8 mouse cellular contexts compared by ENCODE assay signal in the genomic region with DNA sequence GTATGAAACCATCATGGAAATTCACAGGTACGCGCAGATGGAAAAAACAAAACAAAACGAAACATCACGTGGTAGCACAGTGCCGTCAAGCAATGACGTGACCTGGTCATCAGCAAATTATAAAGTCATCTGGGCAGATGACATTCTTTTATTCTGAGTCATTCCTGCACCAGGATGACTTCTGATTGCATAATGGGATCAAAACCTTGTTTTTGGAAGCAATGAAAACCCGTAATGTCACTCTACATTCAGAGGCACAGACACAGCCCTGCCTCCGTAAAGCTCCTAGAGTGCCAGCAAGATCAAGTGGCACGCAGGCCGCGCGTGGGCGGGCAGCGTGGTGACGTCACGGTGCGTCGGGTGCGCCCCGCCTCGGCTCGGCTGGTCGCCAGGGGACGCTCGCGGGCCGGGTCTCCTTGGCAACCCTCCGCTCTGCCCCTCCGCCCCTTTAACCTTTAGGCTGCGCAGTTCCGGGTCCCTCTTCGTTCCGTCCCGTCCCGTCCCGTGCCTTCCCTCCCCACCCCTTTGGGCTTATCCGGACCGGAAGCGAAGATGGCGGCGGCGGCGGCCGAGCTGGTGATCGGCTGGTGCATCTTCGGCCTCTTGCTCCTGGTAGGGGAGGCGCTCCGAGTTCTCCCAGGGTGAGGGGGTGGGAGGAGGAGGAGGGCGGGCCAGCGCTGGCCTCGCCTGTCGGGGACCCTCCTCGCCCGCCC. TPM values are rescaled to one million over a fixed set of nuclear protein-coding genes. Genes with fewer than 3 reads are reported as not detected.
A peak's percentile ranks its signal among the peaks of the same experiment; 100 is the strongest.
DNase-seq lines count a peak whose midpoint lies in the region; ATAC-seq and TF ChIP-seq lines count a peak whose summit lies in the region.

A gene (plus strand): TSS at position 426 of the 713 bp plus-strand sequence.

- H3K9ac ChIP-seq in CH12.LX (ENCODE audit: insufficient read depth, low read depth) = peak within 1 kb of the TSS; percentile 84
- H3K9ac ChIP-seq in forebrain, embryonic 11.5 days (ENCODE audit: low read length) = peak within 1 kb of the TSS; percentile 76
- H3K9ac ChIP-seq in heart, embryonic 16.5 days (ENCODE audit: low read length) = peak within 1 kb of the TSS; percentile 85
- H3K9ac ChIP-seq in liver, embryonic 15.5 days = peak within 1 kb of the TSS; percentile 72
- peak within 1 kb of the TSS; percentile 66 for H3K9ac ChIP-seq in neural tube, embryonic 12.5 days

- TF ChIP-seq EP300 in CH12.LX (IDR thresholded peaks at IDR 0.05; ENCODE audit: low read length) = 0 out of 2 replicates have a peak, but pooled peaks have one; percentile 25

- dilution Hi-C loops in CH12.LX (cut with MboI; ENCODE audit: extremely low pct_ligation_motif_present, extremely low pct_unique_long_range_greater_than_20kb, low sequenced_read_pairs) = no loop called here

- H3K27ac ChIP-seq in CH12.LX (ENCODE audit: insufficient read depth, low read depth) = 0 out of 2 replicates have a peak within 1 kb of the TSS, but pooled peaks have one; percentile 19
- peak within 1 kb of the TSS; percentile 18; the same call in 1 of the 2 replicates for H3K27ac ChIP-seq in forebrain, embryonic 11.5 days (ENCODE audit: low read depth, low read length)
- H3K27ac ChIP-seq in heart, embryonic 16.5 days (ENCODE audit: low read length) = peak within 1 kb of the TSS; percentile 64
- H3K27ac ChIP-seq in liver, embryonic 15.5 days (replicated peaks) = peak within 1 kb of the TSS; percentile 49
- H3K27ac ChIP-seq in neural tube, embryonic 12.5 days = 0 out of 2 replicates have a peak within 1 kb of the TSS, but pooled peaks have one; percentile 2

- peaks cover 4 to 26% of the 10 kb centered on the region in 2 experiments for H3K4me1 ChIP-seq in CH12.LX (ENCODE audit: control insufficient read depth in 1 of 2, insufficient read depth in 2 of 2)
- H3K4me1 ChIP-seq in forebrain, embryonic 11.5 days (replicated peaks; ENCODE audit: control insufficient read depth, insufficient read depth, low read length) = no peaks in the 10 kb centered on the region; the same call in 1 of the 2 replicates
- H3K4me1 ChIP-seq in heart, embryonic 16.5 days (ENCODE audit: control insufficient read depth, insufficient read depth, low read length) = peaks cover 6% of the 10 kb centered on the region
- peaks cover 13% of the 10 kb centered on the region for H3K4me1 ChIP-seq in liver, embryonic 15.5 days (replicated peaks)
- peaks cover 6% of the 10 kb centered on the region for H3K4me1 ChIP-seq in neural tube, embryonic 12.5 days

- peak; percentile 12 to 80; a peak in 2 of 4 replicates for TF ChIP-seq CTCF in CH12.LX (conservative IDR thresholded peaks at IDR 0.05 in 1 of 2, IDR thresholded peaks at IDR 0.05 in 1 of 2; ENCODE audit: low read depth in 2 of 2, low read length in 2 of 2)

- in situ Hi-C loops in CH12.LX (cut with MboI; ENCODE audit: low pct_ligation_motif_present, low pct_unique_long_range_greater_than_20kb, low sequenced_read_pairs) = no loop called here

- H3K4me3 ChIP-seq in CH12.LX (replicated peaks in 1 of 3; ENCODE audit: low read depth in 2 of 3, low read length in 2 of 3, poor library complexity in 1 of 3) = peak within 1 kb of the TSS; percentile 80 to 87 (median 81)
- H3K4me3 ChIP-seq in forebrain, embryonic 11.5 days (ENCODE audit: low read depth, low read length) = peak within 1 kb of the TSS; percentile 73
- peak within 1 kb of the TSS; percentile 63 for H3K4me3 ChIP-seq in heart, embryonic 16.5 days (ENCODE audit: low read length)
- H3K4me3 ChIP-seq in liver, embryonic 15.5 days (replicated peaks) = peak within 1 kb of the TSS; percentile 76
- H3K4me3 ChIP-seq in neural tube, embryonic 12.5 days = peak within 1 kb of the TSS; percentile 63

- peak; percentile 11 for TF ChIP-seq RAD21 in CH12.LX (IDR thresholded peaks at IDR 0.05; ENCODE audit: low read depth, low read length)

- peak; percentile 89 for DNase-seq in CH12.LX (ENCODE audit: extremely low read depth)
- peak; percentile 76 for DNase-seq in c-Kit-positive CD71-positive TER-119-negative erythroid progenitor cells, embryonic 14.5 days (ENCODE audit: low read depth)
- DNase-seq in forebrain, embryonic 11.5 days (ENCODE audit: low spot score) = peak; percentile 96
- peak; percentile 93 to 98 for DNase-seq in kidney, postnatal 36 days
- peak; percentile 80 for DNase-seq in telencephalon, adult 2 months (ENCODE audit: low read depth, low spot score)

- WGBS in forebrain, embryonic 11.5 days = 3% methylated on average over 53 of the region's 54 CpGs
- 1% methylated on average over 53 of the region's 54 CpGs for WGBS in heart, embryonic 16.5 days
- WGBS in liver, embryonic 15.5 days (ENCODE audit: insufficient replicate concordance) = 2% methylated on average over 40 of the region's 54 CpGs
- WGBS in neural tube, embryonic 12.5 days = 2% methylated on average over 54 of the region's 54 CpGs

- peak within 1 kb of the TSS; percentile 87 for H3K4me2 ChIP-seq in CH12.LX (ENCODE audit: insufficient read depth, low read depth, poor library complexity, severe bottlenecking)
- H3K4me2 ChIP-seq in forebrain, embryonic 11.5 days (ENCODE audit: low read depth, low read length, severe bottlenecking) = peak within 1 kb of the TSS; percentile 64
- H3K4me2 ChIP-seq in heart, embryonic 16.5 days (ENCODE audit: low read depth, low read length) = peak within 1 kb of the TSS; percentile 82
- peak within 1 kb of the TSS; percentile 74 for H3K4me2 ChIP-seq in liver, embryonic 15.5 days
- H3K4me2 ChIP-seq in neural tube, embryonic 12.5 days (replicated peaks) = peak within 1 kb of the TSS; percentile 70

- no peaks in the 10 kb centered on the region for H3K27me3 ChIP-seq in CH12.LX (replicated peaks)
- no peaks in the 10 kb centered on the region for H3K27me3 ChIP-seq in forebrain, embryonic 11.5 days (ENCODE audit: control insufficient read depth, insufficient read depth, low read length)
- no peaks in the 10 kb centered on the region for H3K27me3 ChIP-seq in heart, embryonic 16.5 days (ENCODE audit: control insufficient read depth, insufficient read depth, low read length)
- no peaks in the 10 kb centered on the region for H3K27me3 ChIP-seq in liver, embryonic 15.5 days
- no peaks in the 10 kb centered on the region for H3K27me3 ChIP-seq in neural tube, embryonic 12.5 days (replicated peaks)

- peak; percentile 73 for TF ChIP-seq POLR2A in CH12.LX (IDR thresholded peaks at IDR 0.05; ENCODE audit: low read depth, low read length)

- H3K9me3 ChIP-seq in CH12.LX (replicated peaks; ENCODE audit: low read length) = peaks cover 2% of the 10 kb centered on the region
- no peaks in the 10 kb centered on the region for H3K9me3 ChIP-seq in forebrain, embryonic 11.5 days (ENCODE audit: control insufficient read depth, low read length)
- H3K9me3 ChIP-seq in heart, embryonic 16.5 days (replicated peaks; ENCODE audit: control insufficient read depth, low read length) = no peaks in the 10 kb centered on the region
- no peaks in the 10 kb centered on the region for H3K9me3 ChIP-seq in liver, embryonic 15.5 days (replicated peaks)
- no peaks in the 10 kb centered on the region for H3K9me3 ChIP-seq in neural tube, embryonic 12.5 days

- peak; percentile 96 for ATAC-seq in forebrain, embryonic 11.5 days (replicated peaks; ENCODE audit: low FRiP score)
- ATAC-seq in heart, embryonic 16.5 days (replicated peaks; ENCODE audit: extremely low read depth, insufficient read depth, low FRiP score) = peak; percentile 91
- peak; percentile 97 for ATAC-seq in liver, embryonic 15.5 days (ENCODE audit: insufficient read depth)
- ATAC-seq in neural tube, embryonic 12.5 days (ENCODE audit: low FRiP score, low read depth) = peak; percentile 97

- peaks cover 12% of the 10 kb centered on the region; the same call in 1 of the 2 replicates for H3K79me2 ChIP-seq in CH12.LX (replicated peaks; ENCODE audit: control insufficient read depth, extremely low read depth, insufficient read depth, poor library complexity, severe bottlenecking)

- H3K36me3 ChIP-seq in CH12.LX (replicated peaks in 1 of 2; ENCODE audit: control insufficient read depth in 1 of 2, insufficient read depth in 1 of 2, low read length in 1 of 2) = peaks cover 0 to 5% of the 10 kb centered on the region in 2 experiments
- no peaks in the 10 kb centered on the region for H3K36me3 ChIP-seq in forebrain, embryonic 11.5 days (ENCODE audit: control insufficient read depth, insufficient read depth, low read length)
- no peaks in the 10 kb centered on the region for H3K36me3 ChIP-seq in heart, embryonic 16.5 days (ENCODE audit: control insufficient read depth, insufficient read depth)
- no peaks in the 10 kb centered on the region for H3K36me3 ChIP-seq in liver, embryonic 15.5 days (replicated peaks)
- no peaks in the 10 kb centered on the region for H3K36me3 ChIP-seq in neural tube, embryonic 12.5 days

TF ChIP-seq in CH12.LX, 34 proteins besides CTCF, POLR2A, EP300 and RAD21 (continues in another document):
- TF ChIP-seq UBTF (IDR thresholded peaks at IDR 0.05; ENCODE audit: low read depth, low read length) (no peak), KAT2A (IDR thresholded peaks at IDR 0.05; ENCODE audit: insufficient replicate concordance, low read length) (0 out of 2 replicates have a peak, but pooled peaks have one; percentile 19), MAZ (IDR thresholded peaks at IDR 0.05; ENCODE audit: low read depth, low read length) (peak; percentile 71; the same call in 1 of the 2 replicates), USF2 (conservative IDR thresholded peaks at IDR 0.05; ENCODE audit: low read depth, low read length) (peak; percentile 72), ZKSCAN1 (IDR thresholded peaks at IDR 0.05; ENCODE audit: borderline replicate concordance, low read depth, low read length) (no peak), USF1 (IDR thresholded peaks at IDR 0.05; ENCODE audit: low read depth, low read length) (peak; percentile 72), MAFK (IDR thresholded peaks at IDR 0.05; ENCODE audit: insufficient replicate concordance, low read length) (no peak), ZMIZ1 (IDR thresholded peaks at IDR 0.05; ENCODE audit: low read depth, low read length) (no peak), POLR2AphosphoS2 (IDR thresholded peaks at IDR 0.05; ENCODE audit: low read depth, low read length) (peak; percentile 53; the same call in 1 of the 2 replicates), PAX5 (IDR thresholded peaks at IDR 0.05; ENCODE audit: low read length) (no peak), ZNF384 (IDR thresholded peaks at IDR 0.05; ENCODE audit: low read depth, low read length) (no peak), SIN3A (IDR thresholded peaks at IDR 0.05; ENCODE audit: low read length) (peak; percentile 83), MEF2A (IDR thresholded peaks at IDR 0.05; ENCODE audit: borderline replicate concordance, low read depth, low read length) (peak; percentile 19; the same call in 1 of the 2 replicates)

RNA-seq across cellular contexts. Expression of the gene that starts here (rescaled TPM):
- total RNA-seq in CH12.LX (2012; rRNA removed) = 8.6 and 10.5 TPM in 2 replicates
- total RNA-seq in CH12.LX (2014; rRNA removed) = 13.0 and 21.2 TPM in 2 replicates
- polyA plus RNA-seq in CH12.LX (2012; ENCODE audit: insufficient read length, low read depth) = 13.0 and 17.3 TPM in 2 replicates
- 24.7 and 29.4 TPM in 2 replicates for polyA plus RNA-seq in forebrain, embryonic 11.5 days (2014; fragmentation: Nextera tagmentation; extraction: Ambion mirVana)
- 26.5 and 29.8 TPM in 2 replicates for polyA plus RNA-seq in heart, embryonic 16.5 days (2015; fragmentation: Nextera tagmentation; extraction: Ambion mirVana)
- 11.8 and 12.0 TPM in 2 replicates for polyA plus RNA-seq in liver, embryonic 15.5 days (2015; fragmentation: Nextera tagmentation; extraction: Ambion mirVana)
- polyA plus RNA-seq in neural tube, embryonic 12.5 days (2016; fragmentation: Nextera tagmentation; extraction: Ambion mirVana) = 33.1 and 37.2 TPM in 2 replicates

Comparison
In these comparisons a context has a peak if more than half of its experiments do, and no peak if none do; other contexts are left out.
1. Peak in every context shown above with its lines: DNase-seq, ATAC-seq, H3K4me3 ChIP-seq and H3K27ac ChIP-seq.
2. H3K27ac ChIP-seq: peak in every context shown above with its lines; median percentile 64 in heart, embryonic 16.5 days; 49 in liver, embryonic 15.5 days; 19 in CH12.LX; 18 in forebrain, embryonic 11.5 days; 2 in neural tube, embryonic 12.5 days.